Mouse (Mus musculus): ENCODE data around the gene Mme. TPM values are rescaled to one million over a fixed set of nuclear protein-coding genes. Genes with fewer than 3 reads are reported as not detected.

The Mme gene
- 30.9 and 33.7 TPM in 2 replicates for polyA plus RNA-seq (2016; fragmentation: Nextera tagmentation; extraction: Ambion mirVana)

GRCm38 (mm10) chr3:63241099-63241587 lies at the start of gene Mme:
TSS of gene Mme (plus strand) at chr3:63241537.
- ATAC-seq (ENCODE audit: insufficient number of reproducible peaks, insufficient read depth, low FRiP score, low TSS enrichment, low read depth), result no peak

GRCm38 (mm10) chr3:63196565-63196964 lies 44.8 kb upstream of the Mme start:
- Histone ChIP-seq H3K4me3 (replicated peaks) (no peak overlapping the region), H3K4me2 (no peak overlapping the region), H3K9me3 (no peaks in the 10 kb centered on the region), H3K9ac (replicated peaks) (no peak overlapping the region), H3K27ac (no peak overlapping the region), H3K27me3 (no peaks in the 10 kb centered on the region), H3K36me3 (no peaks in the 10 kb centered on the region), H3K4me1 (replicated peaks) (no peaks in the 10 kb centered on the region)
- no peak for ATAC-seq (ENCODE audit: insufficient number of reproducible peaks, insufficient read depth, low FRiP score, low TSS enrichment, low read depth)
- 85% methylated on average over 3 of the region's 3 CpGs for WGBS

More at GRCm38 (mm10) chr3:63241099-63241587, at the start of gene Mme:
- WGBS, result 61% methylated on average over 7 of the region's 7 CpGs
- H3K27me3 ChIP-seq, result no peaks in the 10 kb centered on the region
- no peaks in the 10 kb centered on the region for H3K9me3 ChIP-seq
- H3K36me3 ChIP-seq, result no peaks in the 10 kb centered on the region
- no peak within 1 kb of the TSS for H3K4me3 ChIP-seq (replicated peaks)
- no peak within 1 kb of the TSS for H3K9ac ChIP-seq (replicated peaks)
- no peak within 1 kb of the TSS for H3K4me2 ChIP-seq
- peaks cover 7% of the 10 kb centered on the region for H3K4me1 ChIP-seq (replicated peaks)
- no peak within 1 kb of the TSS for H3K27ac ChIP-seq

- no peaks in the 10 kb centered on the region for H3K9me3 ChIP-seq
- H3K9ac ChIP-seq (replicated peaks), result no peak overlapping the region
- ATAC-seq (ENCODE audit: insufficient number of reproducible peaks, insufficient read depth, low FRiP score, low TSS enrichment, low read depth), result no peak
- no peak overlapping the region for H3K4me3 ChIP-seq (replicated peaks)
- no peak overlapping the region for H3K27ac ChIP-seq
- 93% methylated on average over 2 of the region's 2 CpGs for WGBS
- H3K27me3 ChIP-seq, result no peaks in the 10 kb centered on the region
- no peaks in the 10 kb centered on the region for H3K4me1 ChIP-seq (replicated peaks)
- H3K4me2 ChIP-seq, result no peak overlapping the region
- no peaks in the 10 kb centered on the region for H3K36me3 ChIP-seq
Measured at GRCm38 (mm10) chr3:63198026-63198425, 43.3 kb upstream of the Mme start.

- no peaks in the 10 kb centered on the region for H3K9me3 ChIP-seq
- H3K27me3 ChIP-seq, result no peaks in the 10 kb centered on the region
- H3K4me3 ChIP-seq (replicated peaks), result no peak overlapping the region
- H3K36me3 ChIP-seq, result no peaks in the 10 kb centered on the region
- H3K4me2 ChIP-seq, result no peak overlapping the region
- WGBS, result 85% methylated on average over 4 of the region's 4 CpGs
- no peak for ATAC-seq (ENCODE audit: insufficient number of reproducible peaks, insufficient read depth, low FRiP score, low TSS enrichment, low read depth)
- H3K4me1 ChIP-seq (replicated peaks), result no peaks in the 10 kb centered on the region
- no peak overlapping the region for H3K9ac ChIP-seq (replicated peaks)
- H3K27ac ChIP-seq, result no peak overlapping the region
Measured at GRCm38 (mm10) chr3:63221867-63222591, 19.3 kb upstream of the Mme start.

GRCm38 (mm10) chr3:63223676-63224075 lies 17.7 kb upstream of the Mme start:
- no peak overlapping the region for H3K27ac ChIP-seq
- no peaks in the 10 kb centered on the region for H3K36me3 ChIP-seq
- ATAC-seq (ENCODE audit: insufficient number of reproducible peaks, insufficient read depth, low FRiP score, low TSS enrichment, low read depth), result no peak
- H3K4me2 ChIP-seq, result no peak overlapping the region
- 74% methylated on average over 1 of the region's 1 CpGs for WGBS
- no peaks in the 10 kb centered on the region for H3K4me1 ChIP-seq (replicated peaks)
- H3K27me3 ChIP-seq, result no peaks in the 10 kb centered on the region
- no peak overlapping the region for H3K9ac ChIP-seq (replicated peaks)
- no peak overlapping the region for H3K4me3 ChIP-seq (replicated peaks)
- no peaks in the 10 kb centered on the region for H3K9me3 ChIP-seq

GRCm38 (mm10) chr3:63235957-63236356 lies 5.4 kb upstream of the Mme start:
- Histone ChIP-seq H3K36me3 (no peaks in the 10 kb centered on the region), H3K4me2 (no peak overlapping the region), H3K9ac (replicated peaks) (no peak overlapping the region), H3K9me3 (peaks cover 6% of the 10 kb centered on the region), H3K27me3 (no peaks in the 10 kb centered on the region), H3K4me3 (replicated peaks) (no peak overlapping the region), H3K27ac (no peak overlapping the region), H3K4me1 (replicated peaks) (peaks cover 8% of the 10 kb centered on the region; the same call in 1 of the 2 replicates)
- 10% methylated on average over 2 of the region's 2 CpGs for WGBS
- peak; percentile 45; the same call in 1 of the 2 replicates for ATAC-seq (ENCODE audit: insufficient number of reproducible peaks, insufficient read depth, low FRiP score, low TSS enrichment, low read depth)

- Histone ChIP-seq H3K4me2 (no peak overlapping the region), H3K9me3 (0 out of 2 replicates have a peak, but pooled peaks cover 6% of the 10 kb centered on the region), H3K36me3 (no peaks in the 10 kb centered on the region), H3K4me1 (replicated peaks) (peaks cover 5% of the 10 kb centered on the region; the same call in 1 of the 2 replicates), H3K9ac (replicated peaks) (no peak overlapping the region), H3K27me3 (no peaks in the 10 kb centered on the region), H3K27ac (no peak overlapping the region), H3K4me3 (replicated peaks) (no peak overlapping the region)
- no peak for ATAC-seq (ENCODE audit: insufficient number of reproducible peaks, insufficient read depth, low FRiP score, low TSS enrichment, low read depth)
Measured at GRCm38 (mm10) chr3:63243721-63244120, 2.4 kb downstream of the Mme start.

GRCm38 (mm10) chr3:63272091-63272490 lies 30.8 kb downstream of the Mme start:
- no peaks in the 10 kb centered on the region for H3K9me3 ChIP-seq
- H3K4me2 ChIP-seq, result no peak overlapping the region
- no peak overlapping the region for H3K9ac ChIP-seq (replicated peaks)
- no peaks in the 10 kb centered on the region for H3K4me1 ChIP-seq (replicated peaks)
- peak; percentile 42; the same call in 1 of the 2 replicates for ATAC-seq (ENCODE audit: insufficient number of reproducible peaks, insufficient read depth, low FRiP score, low TSS enrichment, low read depth)
- no peaks in the 10 kb centered on the region for H3K36me3 ChIP-seq
- WGBS, result 89% methylated on average over 2 of the region's 2 CpGs
- no peak overlapping the region for H3K27ac ChIP-seq
- no peaks in the 10 kb centered on the region for H3K27me3 ChIP-seq
- no peak overlapping the region for H3K4me3 ChIP-seq (replicated peaks)

GRCm38 (mm10) chr3:63294316-63294715 lies 53.0 kb downstream of the Mme start:
- Histone ChIP-seq H3K4me2 (0 out of 2 replicates have a peak overlapping the region, but pooled peaks have one; percentile 82), H3K4me3 (replicated peaks) (no peak overlapping the region), H3K4me1 (replicated peaks) (peaks cover 12% of the 10 kb centered on the region), H3K36me3 (no peaks in the 10 kb centered on the region), H3K27ac (no peak overlapping the region), H3K9ac (replicated peaks) (no peak overlapping the region), H3K9me3 (no peaks in the 10 kb centered on the region), H3K27me3 (no peaks in the 10 kb centered on the region)
- WGBS, result 80% methylated on average over 6 of the region's 6 CpGs
- no peak for ATAC-seq (ENCODE audit: insufficient number of reproducible peaks, insufficient read depth, low FRiP score, low TSS enrichment, low read depth)

- H3K9me3 ChIP-seq, result no peaks in the 10 kb centered on the region
- H3K4me3 ChIP-seq (replicated peaks), result peak overlapping the region; percentile 79
- no peaks in the 10 kb centered on the region for H3K36me3 ChIP-seq
- H3K27me3 ChIP-seq, result no peaks in the 10 kb centered on the region
- 42% methylated on average over 4 of the region's 4 CpGs for WGBS
- H3K9ac ChIP-seq (replicated peaks), result peak overlapping the region; percentile 90
- peaks cover 12% of the 10 kb centered on the region for H3K4me1 ChIP-seq (replicated peaks)
- no peak for ATAC-seq (ENCODE audit: insufficient number of reproducible peaks, insufficient read depth, low FRiP score, low TSS enrichment, low read depth)
- peak overlapping the region; percentile 82 for H3K4me2 ChIP-seq
- peak overlapping the region; percentile 97 for H3K27ac ChIP-seq
Measured at GRCm38 (mm10) chr3:63294791-63295190, 53.5 kb downstream of the Mme start.

GRCm38 (mm10) chr3:63295237-63295636 lies 53.9 kb downstream of the Mme start:
- Histone ChIP-seq H3K9me3 (no peaks in the 10 kb centered on the region), H3K4me3 (replicated peaks) (peak overlapping the region; percentile 79), H3K27ac (peak overlapping the region; percentile 97), H3K4me1 (replicated peaks) (peaks cover 12% of the 10 kb centered on the region), H3K27me3 (no peaks in the 10 kb centered on the region), H3K36me3 (no peaks in the 10 kb centered on the region), H3K9ac (replicated peaks) (peak overlapping the region; percentile 90), H3K4me2 (peak overlapping the region; percentile 82)
- under 1% methylated on average over 21 of the region's 21 CpGs for WGBS
- peak; percentile 81 for ATAC-seq (ENCODE audit: insufficient number of reproducible peaks, insufficient read depth, low FRiP score, low TSS enrichment, low read depth)
